Mouse (Mus musculus): Measurements from ENCODE around the gene Tmem199.

- TF ChIP-seq CTCF (IDR thresholded peaks at IDR 0.05), result no peak
- TF ChIP-seq EP300 (IDR thresholded peaks at IDR 0.05), result no peak
These were observed 13.0 kb downstream of the Tmem199 start, which contains the start of gene Vtn for GRCm38 (mm10) chr11:78499004-78499403.

All from lung, postnatal 0 days (tissue).